Mouse (Mus musculus) embryonic facial prominence, embryonic 15.5 days (tissue): ENCODE data around the gene Atp8b4. TPM values are rescaled to one million over a fixed set of nuclear protein-coding genes. Genes with fewer than 3 reads are reported as not detected.

Source experiments
- ATAC-seq: fragments of 200-750 bp; cut with Nextera tagmentation; 2 replicates; pipeline ENCODE4 v1.8.0; 2017; ENCODE audit warnings: low read depth, moderate TSS enrichment; ENCODE audit not compliant: insufficient number of reproducible peaks, low FRiP score, low TSS enrichment
- H3K27ac ChIP-seq: fragments of 300-500 bp; sonication (generic); replicated peaks from 2 replicates; pipeline ENCODE4 v1.5.1; 2015; ENCODE audit warnings: mild to moderate bottlenecking, inconsistent platforms
- H3K27me3 ChIP-seq: fragments of 300-500 bp; sonication (generic); 2 replicates; pipeline ENCODE4 v1.6.1; 2015; ENCODE audit warnings: inconsistent platforms
- H3K36me3 ChIP-seq: fragments of 300-500 bp; sonication (generic); 2 replicates; pipeline ENCODE4 v1.6.1; 2015; ENCODE audit warnings: mild to moderate bottlenecking, inconsistent platforms
- H3K4me1 ChIP-seq: fragments of 300-500 bp; sonication (generic); 2 replicates; pipeline ENCODE4 v1.6.1; 2015; ENCODE audit warnings: inconsistent platforms
- H3K4me2 ChIP-seq: fragments of 300-500 bp; sonication (generic); replicated peaks from 2 replicates; pipeline ENCODE4 v1.6.1; 2015; ENCODE audit warnings: mild to moderate bottlenecking, inconsistent platforms
- H3K4me3 ChIP-seq: fragments of 300-500 bp; sonication (generic); replicated peaks from 2 replicates; pipeline ENCODE4 v1.5.1; 2015; ENCODE audit warnings: mild to moderate bottlenecking, inconsistent platforms
- H3K9ac ChIP-seq: fragments of 300-500 bp; sonication (generic); 2 replicates; pipeline ENCODE4 v1.6.1; 2015; ENCODE audit warnings: inconsistent platforms
- H3K9me3 ChIP-seq: fragments of 300-500 bp; sonication (generic); replicated peaks from 2 replicates; pipeline ENCODE4 v1.6.1; 2016; ENCODE audit warnings: inconsistent platforms
- WGBS: fragments of 180-500 bp; shearing (Covaris S2); methylation state at CpG from one replicate; pipeline ENCODE4 v1.1.7; 2015; 5-methylcytosine and 5-hydroxymethylcytosine counted together
- polyA plus RNA-seq: library from polyadenylated mRNA; unstranded; fragments of >200 nt; fragmentation: Nextera tagmentation; extraction: Ambion mirVana; gene quantifications from 2 replicates; pipeline ENCODE4 v1.2.1, GENCODE M21; 2015

The Atp8b4 gene
- polyA plus RNA-seq, 1 experiment from 2014 or later, result 3.4 TPM

DNA sequence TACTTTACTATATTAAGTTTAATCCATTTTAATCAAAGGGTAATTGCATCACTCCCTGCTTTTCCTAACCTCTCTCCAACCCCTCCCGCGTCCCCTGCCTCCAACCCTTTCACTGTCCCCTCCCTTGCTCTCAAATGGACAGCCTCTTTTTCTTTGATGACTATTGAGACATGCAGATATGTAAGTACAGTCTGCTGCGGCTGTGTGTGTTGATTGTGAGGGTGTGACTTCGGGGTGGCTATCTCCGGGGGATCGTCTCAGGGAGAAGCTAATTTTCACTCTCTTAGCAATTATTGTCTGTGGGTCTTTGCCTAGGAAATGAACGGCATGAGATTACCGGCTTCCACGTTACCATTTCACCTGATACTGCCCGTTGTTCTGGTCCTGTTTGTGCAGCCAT lies 21.0 kb upstream of the Atp8b4 start:
- Histone ChIP-seq H3K27me3 (no peaks in the 10 kb centered on the region), H3K36me3 (no peaks in the 10 kb centered on the region), H3K4me2 (no peak overlapping the region), H3K4me3 (no peak overlapping the region), H3K9ac (no peak overlapping the region), H3K9me3 (no peaks in the 10 kb centered on the region), H3K4me1 (no peaks in the 10 kb centered on the region), H3K27ac (no peak overlapping the region)
- ATAC-seq, result no peak
- WGBS, result 73% methylated on average over 10 of the region's 10 CpGs

DNA sequence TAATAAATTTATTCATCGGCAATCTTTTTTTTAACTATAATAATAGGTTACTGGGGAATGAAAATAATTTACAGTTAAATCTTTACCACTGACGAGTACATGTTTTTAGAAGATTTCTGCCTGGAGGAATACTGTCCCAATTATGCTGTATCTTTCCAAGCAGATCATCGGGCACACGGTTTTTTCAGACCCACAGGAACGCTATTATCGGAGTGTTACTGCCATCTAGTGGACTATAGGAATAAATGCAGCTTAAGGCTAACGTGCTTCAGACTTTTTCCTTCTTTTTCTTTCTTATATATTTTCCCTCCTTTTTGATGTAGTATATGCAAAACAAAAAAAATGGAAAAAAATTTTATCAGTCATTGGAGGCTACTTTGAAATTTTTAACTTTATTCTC lies 20.4 kb upstream of the Atp8b4 start:
- ATAC-seq, result no peak
- no peak overlapping the region for H3K9ac ChIP-seq

DNA sequence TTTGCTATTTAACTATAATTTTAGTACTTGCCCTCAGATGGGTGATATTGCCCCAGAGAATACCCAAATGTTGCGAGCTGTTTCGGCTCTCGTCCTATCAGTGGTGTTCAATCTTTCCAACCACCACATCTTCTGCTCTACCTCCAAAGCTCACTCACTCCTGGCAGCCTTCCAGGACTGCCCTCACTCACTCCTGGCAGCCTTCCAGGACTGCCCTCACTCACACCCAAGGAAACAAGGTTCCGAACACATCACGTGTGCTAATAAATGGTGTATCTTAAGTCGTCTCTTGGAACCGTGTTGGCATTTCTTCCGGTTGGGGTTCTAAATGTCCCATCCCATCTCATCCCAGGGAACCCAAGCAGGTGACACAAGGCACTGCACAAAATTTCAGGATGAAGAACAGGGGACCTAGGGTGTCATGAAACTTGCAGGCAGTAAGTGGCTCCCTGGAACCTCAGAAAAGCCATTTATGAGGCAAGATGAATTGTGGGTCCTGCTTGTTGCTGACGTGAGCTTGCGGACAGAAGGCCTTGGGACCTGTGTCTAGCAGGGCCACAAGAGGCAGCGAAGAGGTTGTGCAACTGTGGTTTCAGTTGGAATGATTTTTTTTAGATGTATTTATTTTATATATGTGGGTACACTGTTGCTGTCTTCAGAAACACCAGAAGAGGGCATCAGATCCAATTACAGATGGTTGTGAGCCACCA lies 19.6 kb upstream of the Atp8b4 start:
- Histone ChIP-seq H3K4me1 (no peaks in the 10 kb centered on the region), H3K9me3 (no peaks in the 10 kb centered on the region), H3K36me3 (no peaks in the 10 kb centered on the region), H3K4me3 (no peak overlapping the region), H3K27ac (no peak overlapping the region), H3K9ac (no peak overlapping the region), H3K27me3 (no peaks in the 10 kb centered on the region), H3K4me2 (no peak overlapping the region)
- WGBS, result 80% methylated on average over 11 of the region's 11 CpGs
- ATAC-seq, result no peak

More for the DNA sequence above, 20.4 kb upstream of the Atp8b4 start:
- H3K27ac ChIP-seq, result no peak overlapping the region
- H3K9me3 ChIP-seq, result no peaks in the 10 kb centered on the region
- no peaks in the 10 kb centered on the region for H3K27me3 ChIP-seq
- no peak overlapping the region for H3K4me2 ChIP-seq
- H3K36me3 ChIP-seq, result no peaks in the 10 kb centered on the region
- 12% methylated on average over 7 of the region's 7 CpGs for WGBS
- no peaks in the 10 kb centered on the region for H3K4me1 ChIP-seq
- H3K4me3 ChIP-seq, result no peak overlapping the region

DNA sequence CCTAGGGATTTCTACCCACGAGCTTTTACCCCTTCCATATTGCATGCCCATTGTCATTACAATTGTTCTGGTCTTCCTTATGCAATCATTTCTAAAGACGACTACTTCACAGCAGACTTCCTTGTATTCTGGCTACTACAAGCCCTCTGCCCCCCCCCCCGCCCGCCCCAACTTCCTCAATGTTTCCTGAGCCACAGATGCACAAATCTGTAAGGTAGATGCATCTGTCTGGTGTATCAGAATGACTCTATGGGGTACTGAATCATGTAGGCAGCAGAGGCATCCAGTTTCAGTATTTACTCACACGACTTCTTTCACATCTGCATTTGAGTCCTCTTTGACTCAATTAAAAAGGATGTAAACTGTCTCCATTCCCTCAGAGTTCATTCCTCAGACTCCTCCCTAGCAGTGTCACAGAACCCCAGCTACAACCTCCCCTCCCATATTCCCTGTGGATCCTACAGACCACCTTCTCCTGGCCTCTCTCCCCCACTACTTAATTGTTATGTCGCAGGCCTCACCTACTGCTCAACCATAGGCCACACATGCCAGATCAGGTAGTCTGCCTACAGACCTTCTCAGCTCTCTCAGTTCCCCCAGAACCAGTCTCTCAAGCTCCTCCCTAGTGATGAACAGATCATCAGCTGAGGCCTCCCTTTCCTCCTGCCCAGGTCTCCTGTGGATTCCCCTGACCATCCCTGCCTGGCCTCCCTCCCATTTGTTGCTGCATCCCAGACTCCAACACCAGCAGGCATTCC lies 14.8 kb upstream of the Atp8b4 start:
- no peak for ATAC-seq
- Histone ChIP-seq H3K4me3 (no peak overlapping the region), H3K27me3 (no peaks in the 10 kb centered on the region), H3K36me3 (no peaks in the 10 kb centered on the region), H3K4me1 (no peaks in the 10 kb centered on the region), H3K9me3 (no peaks in the 10 kb centered on the region), H3K4me2 (no peak overlapping the region), H3K27ac (no peak overlapping the region), H3K9ac (no peak overlapping the region)
- WGBS, result 73% methylated on average over 6 of the region's 6 CpGs

DNA sequence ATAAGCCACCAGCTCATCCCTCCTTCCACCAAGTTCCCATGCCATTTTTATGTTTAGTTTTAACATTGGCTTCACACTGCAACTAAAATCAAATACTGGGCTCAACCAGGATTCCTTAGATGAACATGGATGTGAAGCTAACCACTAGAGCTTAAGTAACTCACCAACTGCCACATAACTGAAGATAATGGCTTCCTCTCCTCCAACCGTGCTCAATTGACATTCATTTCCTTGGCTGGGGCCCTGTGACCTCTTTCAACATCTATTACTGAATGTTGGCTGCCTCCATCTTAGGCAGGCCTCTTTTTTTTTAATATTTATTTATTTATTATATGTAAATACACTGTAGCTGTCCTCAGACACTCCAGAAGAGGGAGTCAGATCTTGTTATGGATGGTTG lies 7.8 kb upstream of the Atp8b4 start:
- WGBS, result 35% methylated on average over 1 of the region's 1 CpGs
- Histone ChIP-seq H3K27ac (no peak overlapping the region), H3K4me3 (no peak overlapping the region), H3K4me1 (no peaks in the 10 kb centered on the region), H3K9me3 (no peaks in the 10 kb centered on the region), H3K27me3 (no peaks in the 10 kb centered on the region), H3K9ac (no peak overlapping the region), H3K36me3 (no peaks in the 10 kb centered on the region), H3K4me2 (no peak overlapping the region)
- no peak for ATAC-seq

DNA sequence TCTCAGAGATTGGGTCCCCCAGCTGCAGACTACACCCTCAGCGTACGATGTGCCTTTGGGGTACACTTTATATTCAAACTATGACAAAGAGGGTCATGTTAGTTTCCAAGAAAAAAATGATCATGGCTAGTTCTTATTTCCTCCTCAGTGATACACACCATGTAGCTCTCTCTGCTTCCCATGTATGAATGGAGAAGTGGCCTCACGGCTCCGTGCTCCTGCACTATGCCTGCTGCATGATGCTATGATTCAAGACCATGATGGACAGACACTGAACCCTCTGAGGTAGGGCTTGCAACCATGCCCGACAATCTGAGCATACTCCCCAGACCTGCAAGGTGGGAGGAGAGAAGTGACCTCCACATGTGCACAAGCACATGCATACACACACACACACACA lies 7.0 kb upstream of the Atp8b4 start:
- H3K9ac ChIP-seq, result no peak overlapping the region
- no peak overlapping the region for H3K4me3 ChIP-seq
- WGBS, result 86% methylated on average over 5 of the region's 5 CpGs
- no peak for ATAC-seq
- H3K27me3 ChIP-seq, result no peaks in the 10 kb centered on the region
- H3K36me3 ChIP-seq, result no peaks in the 10 kb centered on the region
- H3K27ac ChIP-seq, result no peak overlapping the region
- H3K4me2 ChIP-seq, result no peak overlapping the region
- H3K4me1 ChIP-seq, result no peaks in the 10 kb centered on the region
- H3K9me3 ChIP-seq, result no peaks in the 10 kb centered on the region

DNA sequence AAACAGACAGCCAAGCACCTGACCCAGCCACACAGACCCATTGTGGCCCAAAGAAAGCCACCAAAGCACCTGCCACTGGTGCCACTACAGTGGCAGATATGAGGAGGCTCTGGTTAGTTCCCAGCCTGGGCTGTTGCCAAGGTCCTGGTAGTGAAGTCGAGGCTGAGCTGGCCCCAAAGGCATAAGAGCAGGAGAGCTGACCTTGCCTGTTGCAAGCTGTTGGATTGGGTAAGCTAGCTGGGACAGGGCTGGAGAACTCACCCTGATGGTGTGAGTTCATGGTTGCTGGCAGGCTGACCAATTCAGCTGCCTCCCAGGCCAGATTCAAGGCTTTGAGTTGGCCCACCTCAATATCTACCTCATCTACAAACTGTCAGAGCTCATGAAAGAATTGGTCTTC lies 4.7 kb upstream of the Atp8b4 start:
- H3K4me2 ChIP-seq, result no peak overlapping the region
- H3K27me3 ChIP-seq, result no peaks in the 10 kb centered on the region
- no peak for ATAC-seq
- 63% methylated on average over 1 of the region's 1 CpGs for WGBS
- H3K4me3 ChIP-seq, result no peak overlapping the region
- no peak overlapping the region for H3K27ac ChIP-seq
- no peak overlapping the region for H3K9ac ChIP-seq
- H3K4me1 ChIP-seq, result no peaks in the 10 kb centered on the region
- H3K9me3 ChIP-seq, result no peaks in the 10 kb centered on the region
- H3K36me3 ChIP-seq, result no peaks in the 10 kb centered on the region

DNA sequence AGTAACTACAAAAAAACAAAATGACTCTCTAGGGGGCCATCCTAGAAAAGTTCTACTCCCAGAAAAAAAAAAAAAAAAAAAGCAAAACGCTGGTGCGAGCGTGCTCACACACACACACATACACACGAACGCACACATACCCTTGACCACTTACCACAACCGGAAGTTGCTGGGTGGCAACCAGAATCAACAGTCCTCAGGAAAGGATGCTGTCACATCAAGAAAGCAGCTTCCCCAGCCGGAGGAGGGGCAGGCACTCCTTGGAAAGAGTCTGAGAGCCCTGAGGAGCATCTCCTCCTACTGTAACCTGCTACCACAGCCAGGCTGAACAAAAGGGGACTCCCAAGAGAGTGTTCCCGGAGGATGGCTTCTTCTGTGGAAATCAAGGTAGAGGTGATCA lies 744 bp downstream of the Atp8b4 start:
- Histone ChIP-seq H3K4me2 (no peak overlapping the region), H3K36me3 (no peaks in the 10 kb centered on the region), H3K4me3 (no peak overlapping the region), H3K27me3 (no peaks in the 10 kb centered on the region), H3K4me1 (no peaks in the 10 kb centered on the region), H3K9me3 (no peaks in the 10 kb centered on the region), H3K27ac (no peak overlapping the region), H3K9ac (no peak overlapping the region)
- 63% methylated on average over 8 of the region's 8 CpGs for WGBS
- ATAC-seq, result 0 out of 2 replicates have a peak, but pooled peaks have one; percentile 34

DNA sequence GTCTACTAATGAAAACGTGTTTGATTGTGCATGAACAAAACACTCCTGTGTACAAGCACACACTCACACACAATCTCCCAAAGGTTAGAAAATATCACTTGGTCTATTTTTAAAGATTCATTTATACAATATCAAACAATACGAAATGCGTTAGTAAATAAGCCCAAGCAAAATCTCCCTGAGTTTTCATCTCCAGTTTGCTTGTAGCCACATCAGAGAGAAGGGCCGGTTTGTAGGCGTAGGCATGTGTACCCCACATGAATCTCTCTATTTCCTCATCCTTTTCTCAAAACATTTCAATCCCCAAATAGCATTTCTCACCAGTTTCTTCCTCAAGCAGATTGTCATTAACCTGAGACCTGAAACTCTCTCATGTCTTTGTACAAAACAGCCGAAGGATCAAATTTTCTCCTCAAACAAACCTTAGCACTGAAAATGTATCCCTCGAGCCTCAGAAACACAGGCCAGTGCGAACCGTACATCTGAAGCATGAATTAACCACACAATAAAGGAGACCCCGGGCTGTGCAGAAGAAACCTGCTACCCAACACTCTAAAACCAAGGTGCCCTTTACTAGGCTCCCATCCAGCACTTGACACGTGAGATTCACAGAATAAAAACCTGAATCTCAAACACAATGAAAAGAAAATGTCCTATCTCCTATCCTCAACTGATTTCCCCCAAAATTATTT lies 1.6 kb downstream of the Atp8b4 start:
- Histone ChIP-seq H3K27ac (no peak overlapping the region), H3K27me3 (no peaks in the 10 kb centered on the region), H3K9me3 (no peaks in the 10 kb centered on the region), H3K4me3 (no peak overlapping the region), H3K9ac (no peak overlapping the region), H3K4me2 (no peak overlapping the region), H3K4me1 (no peaks in the 10 kb centered on the region), H3K36me3 (no peaks in the 10 kb centered on the region)
- 70% methylated on average over 11 of the region's 11 CpGs for WGBS
- no peak for ATAC-seq

DNA sequence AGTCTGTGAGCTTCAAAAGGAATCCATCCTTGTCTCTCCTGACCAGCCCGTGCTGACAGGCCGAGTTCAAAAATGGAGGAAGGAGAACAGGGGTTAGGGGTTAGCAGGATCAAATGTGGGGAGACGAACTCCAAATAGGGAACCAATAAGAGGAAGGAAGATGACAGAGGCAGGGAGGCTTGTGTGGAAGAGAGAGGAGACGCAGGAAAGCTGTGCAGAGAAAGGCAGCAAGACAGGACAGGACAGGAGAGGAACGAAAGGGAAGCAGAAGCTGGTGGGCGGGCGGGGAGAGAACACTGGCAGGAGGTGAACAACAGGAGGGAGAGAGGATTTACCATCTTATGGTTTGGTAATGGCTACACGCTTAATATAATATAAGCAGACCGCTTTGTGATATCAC lies 3.6 kb downstream of the Atp8b4 start:
- Histone ChIP-seq H3K27ac (no peak overlapping the region), H3K27me3 (no peaks in the 10 kb centered on the region), H3K4me3 (no peak overlapping the region), H3K4me1 (no peaks in the 10 kb centered on the region), H3K36me3 (no peaks in the 10 kb centered on the region), H3K4me2 (no peak overlapping the region), H3K9ac (no peak overlapping the region), H3K9me3 (no peaks in the 10 kb centered on the region)
- no peak for ATAC-seq
- 80% methylated on average over 9 of the region's 9 CpGs for WGBS

DNA sequence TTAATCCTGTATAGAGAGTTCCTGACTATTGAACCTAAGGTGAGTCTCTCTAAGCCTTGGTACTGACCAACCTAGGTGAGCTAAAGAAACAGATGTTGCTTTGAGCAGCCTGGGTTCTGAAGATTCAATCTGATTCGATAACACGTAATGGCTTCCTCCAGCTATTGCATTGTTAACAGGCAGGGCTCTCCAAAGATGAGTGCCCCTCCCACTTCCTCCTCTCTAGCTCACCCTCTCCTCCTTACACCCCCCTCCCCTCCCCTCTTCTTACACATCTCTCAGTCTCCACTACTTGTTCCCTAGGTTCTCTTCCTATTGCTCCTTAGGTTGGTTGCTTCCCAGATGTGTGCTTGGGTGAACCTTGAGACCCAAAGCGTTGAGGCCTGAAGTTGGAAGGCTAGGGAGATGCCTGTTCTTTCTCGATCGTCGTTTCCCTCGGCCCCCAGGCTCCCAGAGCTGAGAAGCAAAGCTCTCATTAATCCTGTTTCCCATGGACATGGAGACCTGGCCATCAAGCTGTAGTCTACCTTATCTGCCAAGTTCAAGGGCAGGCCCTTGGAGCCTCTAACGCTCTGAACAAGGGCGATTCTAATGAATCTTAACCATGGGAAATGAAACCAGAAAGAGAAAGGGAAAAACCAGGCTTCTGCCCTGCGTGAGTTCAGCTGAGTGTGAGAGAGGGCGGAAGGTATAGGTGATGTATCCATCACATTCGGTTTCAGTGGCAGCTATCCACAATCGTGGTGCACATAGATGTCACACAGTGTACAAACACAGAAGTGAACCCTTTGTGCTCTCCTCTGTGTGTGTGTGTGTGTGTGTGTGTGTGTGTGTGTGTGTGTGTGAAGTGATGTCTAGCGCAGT lies 4.4 kb downstream of the Atp8b4 start:
- no peaks in the 10 kb centered on the region for H3K36me3 ChIP-seq
- 83% methylated on average over 14 of the region's 14 CpGs for WGBS
- no peak for ATAC-seq

More for the DNA sequence above, 4.4 kb downstream of the Atp8b4 start:
- H3K4me3 ChIP-seq, result no peak overlapping the region
- no peaks in the 10 kb centered on the region for H3K4me1 ChIP-seq
- no peak overlapping the region for H3K4me2 ChIP-seq
- H3K27me3 ChIP-seq, result no peaks in the 10 kb centered on the region
- no peak overlapping the region for H3K27ac ChIP-seq
- H3K9ac ChIP-seq, result no peak overlapping the region
- no peaks in the 10 kb centered on the region for H3K9me3 ChIP-seq
